In the genomic region with DNA sequence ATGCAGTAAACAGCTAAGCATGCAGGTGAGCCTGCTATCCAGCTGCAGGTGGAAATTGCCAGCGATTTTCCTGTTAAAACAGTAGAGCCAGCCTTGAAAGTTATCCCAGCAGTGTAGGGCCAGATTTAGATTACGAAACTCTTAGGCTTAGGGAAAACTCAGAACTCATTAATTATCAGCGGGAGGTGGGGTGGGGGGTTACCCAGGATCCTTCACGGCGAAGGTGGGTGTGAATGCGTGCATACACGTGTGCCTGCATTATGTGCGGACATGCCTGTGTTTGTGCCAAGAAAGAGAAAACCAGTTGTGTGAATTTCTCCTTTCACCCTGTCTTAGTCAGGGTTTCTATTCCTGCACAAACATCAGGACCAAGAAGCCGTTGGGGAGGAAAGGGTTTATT, we compare ENCODE assay signal across 10 mouse cellular contexts. TPM values are rescaled to one million over a fixed set of nuclear protein-coding genes. Genes with fewer than 3 reads are reported as not detected.
DNase-seq lines count a peak whose midpoint lies in the region; ATAC-seq lines count a peak whose summit lies in the region.
"Had no signal": no experiment of that assay in that cellular context is flagged by ENCODE, and none has a peak within 500 bp of the region (broad histone marks: within the 10 kb centered on the region; RNA-seq: fewer than 3 reads in every experiment).

No protein-coding gene starts in this region.

- H3K4me2 ChIP-seq in embryonic facial prominence, embryonic 12.5 days (replicated peaks): no peak overlapping the region
- no peak overlapping the region for H3K4me2 ChIP-seq in hindbrain, embryonic 14.5 days (replicated peaks)
- H3K4me2 ChIP-seq in midbrain, embryonic 16.5 days (ENCODE audit: low read length): peak overlapping the region; percentile 18; the same call in 1 of the 2 replicates

- peak overlapping the region; percentile 87 for H3K27ac ChIP-seq in embryonic facial prominence, embryonic 12.5 days
- peak overlapping the region; percentile 95 for H3K27ac ChIP-seq in hindbrain, embryonic 14.5 days
- H3K27ac ChIP-seq in midbrain, embryonic 16.5 days (ENCODE audit: low read length): peak overlapping the region; percentile 91

- 47% methylated on average over 9 of the region's 9 CpGs for WGBS in embryonic facial prominence, embryonic 12.5 days
- 21% methylated on average over 9 of the region's 9 CpGs for WGBS in hindbrain, embryonic 14.5 days
- WGBS in midbrain, embryonic 16.5 days: 24% methylated on average over 9 of the region's 9 CpGs

- no peak for ATAC-seq in embryonic facial prominence, embryonic 12.5 days (ENCODE audit: insufficient number of reproducible peaks, insufficient read depth, low FRiP score, low TSS enrichment)
- ATAC-seq in hindbrain, embryonic 14.5 days (ENCODE audit: low FRiP score): no peak
- ATAC-seq in midbrain, embryonic 16.5 days: no peak

- DNase-seq in ZHBTc4 (ENCODE audit: low read depth, low spot score): peak; percentile 21
- no peak for DNase-seq in hindbrain, embryonic 14.5 days (ENCODE audit: low spot score)
- DNase-seq in B cell, adult 2 months: no peak
- no peak for DNase-seq in layer of hippocampus, adult 18-20 months (ENCODE audit: low spot score in 2 of 2)
- no peak for DNase-seq in thymus, postnatal 10 days (ENCODE audit: low spot score in 2 of 2)
- DNase-seq: adrenal gland, postnatal 14 days; cerebellum, postnatal 36 days had no signal

- H3K9ac ChIP-seq in embryonic facial prominence, embryonic 12.5 days: no peak overlapping the region; the same call in 1 of the 2 replicates
- H3K9ac ChIP-seq in hindbrain, embryonic 14.5 days: no peak overlapping the region
- H3K9ac ChIP-seq in midbrain, embryonic 16.5 days (ENCODE audit: low read depth, low read length): peak overlapping the region; percentile 47; the same call in 1 of the 2 replicates

- no peaks in the 10 kb centered on the region for H3K36me3 ChIP-seq in embryonic facial prominence, embryonic 12.5 days
- H3K36me3 ChIP-seq in hindbrain, embryonic 14.5 days (replicated peaks; ENCODE audit: control insufficient read depth, insufficient read depth): peaks cover 8% of the 10 kb centered on the region; the same call in 1 of the 2 replicates
- H3K36me3 ChIP-seq in midbrain, embryonic 16.5 days (ENCODE audit: control insufficient read depth, insufficient read depth, low read length): no peaks in the 10 kb centered on the region
- H3K36me3 ChIP-seq: G1E had no signal

- no peaks in the 10 kb centered on the region for H3K27me3 ChIP-seq in embryonic facial prominence, embryonic 12.5 days
- no peaks in the 10 kb centered on the region for H3K27me3 ChIP-seq in hindbrain, embryonic 14.5 days (ENCODE audit: control insufficient read depth, insufficient read depth, low read length)
- no peaks in the 10 kb centered on the region for H3K27me3 ChIP-seq in midbrain, embryonic 16.5 days (ENCODE audit: control insufficient read depth, insufficient read depth, low read depth, low read length)

- H3K4me1 ChIP-seq in embryonic facial prominence, embryonic 12.5 days: peaks cover 59% of the 10 kb centered on the region
- H3K4me1 ChIP-seq in hindbrain, embryonic 14.5 days (replicated peaks; ENCODE audit: control insufficient read depth, insufficient read depth, low read length): peaks cover 56% of the 10 kb centered on the region
- H3K4me1 ChIP-seq in midbrain, embryonic 16.5 days (ENCODE audit: control insufficient read depth, insufficient read depth, low read length): peaks cover 49% of the 10 kb centered on the region

- no peaks in the 10 kb centered on the region for H3K9me3 ChIP-seq in embryonic facial prominence, embryonic 12.5 days
- H3K9me3 ChIP-seq in hindbrain, embryonic 14.5 days (ENCODE audit: control insufficient read depth, low read length): no peaks in the 10 kb centered on the region
- H3K9me3 ChIP-seq in midbrain, embryonic 16.5 days (replicated peaks; ENCODE audit: control insufficient read depth, low read length, poor library complexity, severe bottlenecking): no peaks in the 10 kb centered on the region
- H3K9me3 ChIP-seq: G1E had no signal

- H3K4me3 ChIP-seq in embryonic facial prominence, embryonic 12.5 days: no peak overlapping the region
- H3K4me3 ChIP-seq in hindbrain, embryonic 14.5 days (replicated peaks; ENCODE audit: low read length): no peak overlapping the region
- H3K4me3 ChIP-seq in midbrain, embryonic 16.5 days (ENCODE audit: low read depth, low read length): no peak overlapping the region

RNA-seq across cellular contexts. Expression of a gene that starts 38.4 kb away (rescaled TPM):
- polyA plus RNA-seq in embryonic facial prominence, embryonic 12.5 days (2016; fragmentation: Nextera tagmentation; extraction: Ambion mirVana): 0.18 and 0.19 TPM in 2 replicates
- polyA plus RNA-seq in hindbrain, embryonic 14.5 days (2014; fragmentation: Nextera tagmentation; extraction: Ambion mirVana): 0.21 and 0.41 TPM in 2 replicates
- 0.14 and 0.29 TPM in 2 replicates for polyA plus RNA-seq in midbrain, embryonic 16.5 days (2015; fragmentation: Nextera tagmentation; extraction: Ambion mirVana)
- total RNA-seq in layer of hippocampus, adult 18-20 months (2021): under 1 TPM; 0.28 to 0.35 TPM
- polyA plus RNA-seq: G1E had no signal
